Mouse (Mus musculus): ENCODE data around the gene Col17a1. TPM values are rescaled to one million over a fixed set of nuclear protein-coding genes. Genes with fewer than 3 reads are reported as not detected.

Col17a1 gene
- polyA plus RNA-seq, 1 experiment, result not detected

Other genes starting within 250 kb of the Col17a1 start
- gene Sh3pxd2a, start 227.7 kb downstream of the Col17a1 start, polyA plus RNA-seq (2012; ENCODE audit: insufficient read depth, insufficient read length, missing spikeins), result 86.1 and 119 TPM in 2 replicates
- 4.2 and 13.2 TPM in 2 replicates for gene Stn1, start 154.6 kb downstream of the Col17a1 start, polyA plus RNA-seq (2012; ENCODE audit: insufficient read depth, insufficient read length, missing spikeins)
- gene Slk, start 112.4 kb downstream of the Col17a1 start, polyA plus RNA-seq (2012; ENCODE audit: insufficient read depth, insufficient read length, missing spikeins), result 14.2 and 16.3 TPM in 2 replicates
- 67.7 and 69.4 TPM in 2 replicates for gene Sfr1, start 39.6 kb upstream of the Col17a1 start, polyA plus RNA-seq (2012; ENCODE audit: insufficient read depth, insufficient read length, missing spikeins)
- 148 and 196 TPM in 2 replicates for gene Gsto1, start 162.9 kb upstream of the Col17a1 start, polyA plus RNA-seq (2012; ENCODE audit: insufficient read depth, insufficient read length, missing spikeins)
- gene Gsto2, start 173.4 kb upstream of the Col17a1 start, polyA plus RNA-seq (2012; ENCODE audit: insufficient read depth, insufficient read length, missing spikeins), result 6.9 and 8.8 TPM in 2 replicates
- gene Cfap43, start 227.2 kb upstream of the Col17a1 start, polyA plus RNA-seq (2012; ENCODE audit: insufficient read depth, insufficient read length, missing spikeins), result not detected in 2 replicates
- 0.42 and 1.6 TPM in 2 replicates for gene Itprip, start 227.2 kb upstream of the Col17a1 start, polyA plus RNA-seq (2012; ENCODE audit: insufficient read depth, insufficient read length, missing spikeins)
- not detected in 2 replicates for gene Cfap58, start 245.6 kb upstream of the Col17a1 start, polyA plus RNA-seq (2012; ENCODE audit: insufficient read depth, insufficient read length, missing spikeins)